Mouse (Mus musculus): ENCODE measurements around the gene Tubd1. TPM values are rescaled to one million over a fixed set of nuclear protein-coding genes. Genes with fewer than 3 reads are reported as not detected.

Gene Tubd1
- polyA plus RNA-seq, 1 experiment = 6.6 TPM

DNA sequence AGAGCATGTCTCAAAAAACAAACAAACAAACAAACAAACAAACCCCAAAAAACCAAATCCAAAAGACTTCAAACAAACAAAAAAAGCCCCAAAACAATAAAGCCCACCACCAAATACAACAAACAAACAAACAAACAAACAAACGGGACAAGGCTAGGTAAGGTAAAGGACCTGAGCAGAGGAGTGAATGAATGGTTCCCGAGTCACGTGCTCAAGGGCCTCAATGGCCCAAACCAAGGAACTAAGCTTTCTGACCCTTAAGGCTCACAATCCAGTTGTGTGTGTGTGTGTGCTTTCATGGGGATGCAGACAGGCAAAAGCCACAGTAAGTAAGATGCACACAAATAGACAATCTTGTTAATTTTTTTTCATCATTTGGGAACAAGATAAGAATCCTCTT, 59.5 kb downstream of the Tubd1 start:
- H3K36me3 ChIP-seq (ENCODE audit: control insufficient read depth, insufficient read depth) = peaks cover 25% of the 10 kb centered on the region
- TF ChIP-seq USF1 (IDR thresholded peaks at IDR 0.05; ENCODE audit: low read depth) (peak; percentile 69), MAX (IDR thresholded peaks at IDR 0.05; ENCODE audit: low read depth) (no peak)
- H3K4me3 ChIP-seq = no peak overlapping the region
- H3K4me2 ChIP-seq (ENCODE audit: low read depth) = peak overlapping the region; percentile 67
- peaks cover 37% of the 10 kb centered on the region for H3K79me2 ChIP-seq (ENCODE audit: control insufficient read depth, insufficient read depth)
- H3ac ChIP-seq (ENCODE audit: control insufficient read depth, insufficient read length) = no peak overlapping the region
- H3K27me3 ChIP-seq (ENCODE audit: control insufficient read depth, insufficient read depth, insufficient read length) = no peaks in the 10 kb centered on the region

DNA sequence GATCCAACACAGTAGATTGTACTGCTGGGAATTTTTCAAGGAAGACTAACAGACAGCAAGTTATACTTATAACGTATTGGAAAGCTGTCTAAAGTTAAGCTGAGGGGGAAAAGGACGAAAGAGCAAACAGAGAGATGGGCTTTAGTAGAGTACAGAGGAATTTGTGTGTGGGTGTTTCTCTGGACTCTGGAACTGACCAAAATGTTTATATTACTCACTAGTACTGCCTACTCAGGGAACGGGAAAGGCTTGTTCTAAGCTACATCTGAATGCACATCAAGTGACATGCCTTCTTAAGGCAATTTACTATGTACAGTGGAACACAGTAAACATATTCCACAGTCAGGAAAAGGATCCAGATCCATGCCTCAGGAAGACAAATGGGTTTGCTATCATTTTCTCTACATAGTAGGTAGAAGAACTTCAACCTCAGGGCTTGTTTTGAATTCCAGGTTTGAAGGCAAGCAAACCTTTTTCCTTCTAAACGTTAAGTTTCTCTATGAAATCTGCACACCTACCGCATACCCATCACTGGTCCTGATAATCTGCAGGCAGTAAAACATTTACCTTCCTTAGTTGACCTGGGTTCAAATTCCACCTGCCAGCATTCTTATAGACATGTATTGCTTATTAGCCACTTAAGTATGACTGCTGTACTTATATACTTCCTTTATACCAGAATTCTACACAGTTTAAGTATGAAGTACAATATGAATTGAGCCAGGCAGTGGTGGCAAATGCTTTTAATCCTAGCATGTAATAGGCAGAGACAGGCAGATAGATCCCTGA, 60.1 kb downstream of the Tubd1 start:
- Histone ChIP-seq H3K4me3 (no peak overlapping the region), H3K79me2 (ENCODE audit: control insufficient read depth, insufficient read depth) (peaks cover 31% of the 10 kb centered on the region), H3ac (ENCODE audit: control insufficient read depth, insufficient read length) (no peak overlapping the region), H3K4me2 (ENCODE audit: low read depth) (peak overlapping the region; percentile 67), H3K27me3 (ENCODE audit: control insufficient read depth, insufficient read depth, insufficient read length) (no peaks in the 10 kb centered on the region), H3K36me3 (ENCODE audit: control insufficient read depth, insufficient read depth) (peaks cover 19% of the 10 kb centered on the region)
- TF ChIP-seq E2F4 (IDR thresholded peaks at IDR 0.05; ENCODE audit: insufficient read depth) (no peak), MAX (IDR thresholded peaks at IDR 0.05; ENCODE audit: low read depth) (no peak), REST (IDR thresholded peaks at IDR 0.05; ENCODE audit: insufficient read depth, insufficient read length) (no peak), MYOG (IDR thresholded peaks at IDR 0.05; ENCODE audit: control insufficient read depth in 1 of 3, insufficient read depth in 1 of 3, insufficient read length in 2 of 3, low read depth in 2 of 3) (no peak), CEBPB (IDR thresholded peaks at IDR 0.05; ENCODE audit: insufficient read depth, poor library complexity, severe bottlenecking) (no peak), POLR2AphosphoS2 (IDR thresholded peaks at IDR 0.05; ENCODE audit: insufficient read length, low read depth) (no peak), TCF12 (IDR thresholded peaks at IDR 0.05; ENCODE audit: insufficient read depth, poor library complexity, severe bottlenecking) (no peak), SRF (IDR thresholded peaks at IDR 0.05; ENCODE audit: control insufficient read depth, insufficient read length, low read depth) (no peak), POLR2A (IDR thresholded peaks at IDR 0.05; ENCODE audit: insufficient read length, low read depth) (no peak), USF1 (IDR thresholded peaks at IDR 0.05; ENCODE audit: low read depth) (no peak), TCF3 (IDR thresholded peaks at IDR 0.05; ENCODE audit: insufficient read length, low read depth) (no peak), MYOD1 (IDR thresholded peaks at IDR 0.05; ENCODE audit: control insufficient read depth in 1 of 3, insufficient read length in 2 of 3, low read depth in 2 of 3) (no peak)

- TF ChIP-seq TCF12 (IDR thresholded peaks at IDR 0.05; ENCODE audit: insufficient read depth, poor library complexity, severe bottlenecking) (no peak), CEBPB (IDR thresholded peaks at IDR 0.05; ENCODE audit: insufficient read depth, poor library complexity, severe bottlenecking) (no peak), REST (IDR thresholded peaks at IDR 0.05; ENCODE audit: insufficient read depth, insufficient read length) (no peak), E2F4 (IDR thresholded peaks at IDR 0.05; ENCODE audit: insufficient read depth) (no peak), MYOD1 (IDR thresholded peaks at IDR 0.05; ENCODE audit: control insufficient read depth in 1 of 3, insufficient read length in 2 of 3, low read depth in 2 of 3) (no peak), SRF (IDR thresholded peaks at IDR 0.05; ENCODE audit: control insufficient read depth, insufficient read length, low read depth) (no peak), MAX (IDR thresholded peaks at IDR 0.05; ENCODE audit: low read depth) (no peak), USF1 (IDR thresholded peaks at IDR 0.05; ENCODE audit: low read depth) (no peak)
Observed at GRCm38 (mm10) chr11:86606621-86607339, 62.0 kb downstream of the Tubd1 start.

DNA sequence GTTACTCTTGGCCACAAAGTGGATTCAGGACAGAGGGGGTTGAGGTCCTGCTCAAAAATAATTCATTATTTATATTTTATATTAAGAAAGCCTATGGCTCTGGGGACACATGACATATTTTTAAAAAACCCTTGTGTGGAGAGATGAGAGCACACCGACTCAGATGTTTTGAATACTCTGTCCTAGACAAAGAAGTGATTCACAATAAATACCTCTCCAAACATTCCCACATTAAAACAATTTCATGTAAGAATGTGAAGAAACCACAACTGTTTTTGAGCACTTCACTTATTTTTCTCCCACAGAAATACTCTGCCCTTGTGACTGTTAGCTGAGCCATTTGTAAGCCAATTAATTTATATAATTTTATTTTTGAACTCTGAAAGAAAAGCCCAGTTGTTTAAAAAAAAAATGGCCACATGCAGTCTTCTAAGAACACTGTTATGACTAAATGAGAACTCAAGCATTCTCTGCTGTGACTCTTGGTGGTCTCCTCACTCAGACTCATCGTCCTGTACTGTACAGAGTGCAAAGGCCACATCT, 63.1 kb downstream of the Tubd1 start:
- peak overlapping the region; percentile 47 for H3K4me2 ChIP-seq (ENCODE audit: low read depth)
- H3K4me3 ChIP-seq = no peak overlapping the region
- TF ChIP-seq USF1 (IDR thresholded peaks at IDR 0.05; ENCODE audit: low read depth) = peak; percentile 5
- TF ChIP-seq CEBPB (IDR thresholded peaks at IDR 0.05; ENCODE audit: insufficient read depth, poor library complexity, severe bottlenecking) = no peak
- H3ac ChIP-seq (ENCODE audit: control insufficient read depth, insufficient read length) = no peak overlapping the region
- H3K27me3 ChIP-seq (ENCODE audit: control insufficient read depth, insufficient read depth, insufficient read length) = no peaks in the 10 kb centered on the region
- H3K79me2 ChIP-seq (ENCODE audit: control insufficient read depth, insufficient read depth) = peaks cover 8% of the 10 kb centered on the region
- peaks cover 18% of the 10 kb centered on the region for H3K36me3 ChIP-seq (ENCODE audit: control insufficient read depth, insufficient read depth)

More at GRCm38 (mm10) chr11:86606621-86607339, 62.0 kb downstream of the Tubd1 start:
- no peak overlapping the region for H3ac ChIP-seq (ENCODE audit: control insufficient read depth, insufficient read length)
- no peaks in the 10 kb centered on the region for H3K27me3 ChIP-seq (ENCODE audit: control insufficient read depth, insufficient read depth, insufficient read length)
- H3K79me2 ChIP-seq (ENCODE audit: control insufficient read depth, insufficient read depth) = peaks cover 13% of the 10 kb centered on the region
- H3K4me2 ChIP-seq (ENCODE audit: low read depth) = no peak overlapping the region
- H3K4me3 ChIP-seq = no peak overlapping the region
- peaks cover 18% of the 10 kb centered on the region for H3K36me3 ChIP-seq (ENCODE audit: control insufficient read depth, insufficient read depth)

DNA sequence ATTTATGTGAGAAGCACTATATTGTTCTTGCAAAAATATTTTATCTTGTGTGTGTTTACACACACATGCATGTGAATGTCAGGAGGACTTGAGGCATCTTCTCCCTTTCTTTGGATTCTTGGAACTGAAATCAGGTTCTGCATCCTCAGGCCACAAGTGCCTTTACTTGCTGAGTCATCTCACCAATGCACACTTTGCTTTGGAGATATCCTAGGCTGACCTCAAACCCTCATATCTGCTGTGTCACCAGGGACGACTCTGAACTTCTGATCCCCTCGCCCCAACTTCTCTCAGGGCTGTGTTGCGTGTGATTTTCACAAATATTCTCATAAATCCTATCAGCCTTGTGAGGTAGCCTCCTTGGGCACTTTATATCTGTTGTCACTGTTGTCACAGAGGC, 65.4 kb downstream of the Tubd1 start:
- Histone ChIP-seq H3K79me2 (ENCODE audit: control insufficient read depth, insufficient read depth) (peaks cover 3% of the 10 kb centered on the region), H3ac (ENCODE audit: control insufficient read depth, insufficient read length) (no peak overlapping the region), H3K4me2 (ENCODE audit: low read depth) (peak overlapping the region; percentile 5), H3K4me3 (no peak overlapping the region), H3K27me3 (ENCODE audit: control insufficient read depth, insufficient read depth, insufficient read length) (no peaks in the 10 kb centered on the region), H3K36me3 (ENCODE audit: control insufficient read depth, insufficient read depth) (peaks cover 16% of the 10 kb centered on the region)
- TF ChIP-seq MAX (IDR thresholded peaks at IDR 0.05; ENCODE audit: low read depth) (no peak), TCF3 (IDR thresholded peaks at IDR 0.05; ENCODE audit: insufficient read length, low read depth) (no peak)
